Mouse (Mus musculus): Measurements from ENCODE around the gene Klf9.
"Not testable (repeated sequence)": the region's sequence is repeated elsewhere in the genome, so short reads cannot be mapped to it uniquely, and the experiment has no call there.

Gene Klf9

GRCm38 (mm10) chr19:23139756-23140470, 1.1 kb upstream of the Klf9 start:
- DNase-seq (ENCODE audit: low spot score): no peak

GRCm38 (mm10) chr19:23141391-23142281, 610 bp downstream of the Klf9 start:
- DNase-seq (ENCODE audit: low spot score): peak; percentile 80

GRCm38 (mm10) chr19:23142427-23143073, 1.5 kb downstream of the Klf9 start:
- peak; percentile 53 for DNase-seq (ENCODE audit: low spot score)

GRCm38 (mm10) chr19:23143074-23143445, 2.0 kb downstream of the Klf9 start:
- DNase-seq (ENCODE audit: low spot score): no peak

- DNase-seq (ENCODE audit: low spot score): no peak
Observed at GRCm38 (mm10) chr19:23143541-23143940, 2.5 kb downstream of the Klf9 start.

GRCm38 (mm10) chr19:23144031-23144430, 3.0 kb downstream of the Klf9 start:
- no peak for DNase-seq (ENCODE audit: low spot score)

GRCm38 (mm10) chr19:23145146-23145545, 4.1 kb downstream of the Klf9 start:
- no peak for DNase-seq (ENCODE audit: low spot score)

- not testable (repeated sequence) for DNase-seq (ENCODE audit: low spot score)
Observed at GRCm38 (mm10) chr19:23145575-23145974, 4.5 kb downstream of the Klf9 start.

- no peak for DNase-seq (ENCODE audit: low spot score)
Observed at GRCm38 (mm10) chr19:23146409-23146861, 5.4 kb downstream of the Klf9 start.

GRCm38 (mm10) chr19:23147026-23147966, 6.3 kb downstream of the Klf9 start:
- peak; percentile 29 for DNase-seq (ENCODE audit: low spot score)

GRCm38 (mm10) chr19:23149465-23150410, 8.7 kb downstream of the Klf9 start:
- no peak for DNase-seq (ENCODE audit: low spot score)

- DNase-seq (ENCODE audit: low spot score): no peak
Observed at GRCm38 (mm10) chr19:23150556-23151265, 9.7 kb downstream of the Klf9 start.

- DNase-seq (ENCODE audit: low spot score): no peak
Observed at GRCm38 (mm10) chr19:23151651-23152070, 10.6 kb downstream of the Klf9 start.

- DNase-seq (ENCODE audit: low spot score): no peak
Observed at GRCm38 (mm10) chr19:23152201-23152640, 11.2 kb downstream of the Klf9 start.

GRCm38 (mm10) chr19:23152771-23153605, 12.0 kb downstream of the Klf9 start:
- no peak for DNase-seq (ENCODE audit: low spot score)

GRCm38 (mm10) chr19:23153606-23154127, 12.6 kb downstream of the Klf9 start:
- DNase-seq (ENCODE audit: low spot score): no peak

- DNase-seq (ENCODE audit: low spot score): no peak
Observed at GRCm38 (mm10) chr19:23159780-23160395, 18.9 kb downstream of the Klf9 start.

- DNase-seq (ENCODE audit: low spot score): no peak
Observed at GRCm38 (mm10) chr19:23162387-23162809, 21.4 kb downstream of the Klf9 start.

Measured in testis, postnatal 14 days (tissue).